Mouse (Mus musculus) MEL (cell line): ENCODE measurements around the gene Styk1. TPM values are rescaled to one million over a fixed set of nuclear protein-coding genes. Genes with fewer than 3 reads are reported as not detected.
A peak's percentile ranks its signal among the peaks of the same experiment; 100 is the strongest.

ENCODE experiments used
- DNase-seq: peaks from one replicate; pipeline ENCODE4 v3.0.0; 2011; ENCODE audit warnings: low read depth, low spot score
- H3K27ac ChIP-seq: 2 replicates; pipeline ENCODE4 v1.5.1; 2012; ENCODE audit warnings: low read depth, mild to moderate bottlenecking, control low read depth, low read length, moderate library complexity; ENCODE audit not compliant: control insufficient read depth
- H3K27me3 ChIP-seq, 2 experiments: fragments of 150-350 bp in 1 of 2; sonication (generic) in 1 of 2; 2 replicates each; pipeline ENCODE4 v1.6.1; 2012; ENCODE audit warnings: low read length in 2 of 2, mild to moderate bottlenecking in 2 of 2, improper control_type of control experiment in 1 of 2, moderate library complexity in 1 of 2; ENCODE audit not compliant: insufficient read depth in 2 of 2, control insufficient read depth in 1 of 2
- H3K36me3 ChIP-seq, 2 experiments: 2 replicates each; pipeline ENCODE4 v1.6.1; 2012 to 2014; ENCODE audit warnings: low read length in 2 of 2, improper control_type of control experiment in 1 of 2, inconsistent platforms in 1 of 2, mild to moderate bottlenecking in 1 of 2; ENCODE audit not compliant: insufficient read depth in 2 of 2, control insufficient read depth in 1 of 2
- H3K4me1 ChIP-seq, 2 experiments: fragments of 150-350 bp in 1 of 2; sonication (generic) in 1 of 2; 2 replicates each; pipeline ENCODE4 v1.6.1; 2012; ENCODE audit warnings: low read length in 2 of 2, improper control_type of control experiment in 1 of 2, mild to moderate bottlenecking in 1 of 2; ENCODE audit not compliant: insufficient read depth in 2 of 2, control insufficient read depth in 1 of 2
- H3K4me3 ChIP-seq, 2 experiments: fragments of 150-350 bp in 1 of 2; sonication (generic) in 1 of 2; 2 replicates each; pipeline ENCODE4 v1.5.1; 2012; ENCODE audit warnings: low read depth in 2 of 2, low read length in 2 of 2, mild to moderate bottlenecking in 2 of 2, moderate library complexity in 2 of 2, control low read depth in 1 of 2, improper control_type of control experiment in 1 of 2; ENCODE audit not compliant: control insufficient read depth in 1 of 2, insufficient read depth in 1 of 2
- H3K79me2 ChIP-seq: 2 replicates; pipeline ENCODE4 v1.6.1; 2012; ENCODE audit warnings: mild to moderate bottlenecking, low read length, moderate library complexity; ENCODE audit not compliant: control insufficient read depth, poor library complexity, insufficient read depth
- H3K9ac ChIP-seq: 2 replicates; pipeline ENCODE4 v1.6.1; 2012; ENCODE audit warnings: low read depth, mild to moderate bottlenecking, control low read depth, low read length, moderate library complexity; ENCODE audit not compliant: control insufficient read depth, poor library complexity, severe bottlenecking
- H3K9me3 ChIP-seq: fragments of 150-350 bp; sonication (generic); replicated peaks from 2 replicates; pipeline ENCODE4 v1.6.1; 2012; ENCODE audit warnings: mild to moderate bottlenecking, low read length, improper control_type of control experiment, moderate library complexity; ENCODE audit not compliant: insufficient read depth
- BHLHE40 ChIP-seq: IDR thresholded peaks from 2 replicates; pipeline ENCODE4 v1.6.1; 2012; ENCODE audit warnings: low read depth, mild to moderate bottlenecking, inconsistent platforms, low read length, improper control_type of control experiment, borderline replicate concordance
- EP300 ChIP-seq, 2 experiments: IDR thresholded peaks; 2 replicates each; pipeline ENCODE4 v1.6.1; 2011; ENCODE audit warnings: improper control_type of control experiment in 2 of 2, low read length in 2 of 2, low read depth in 1 of 2, mild to moderate bottlenecking in 1 of 2
- ETS1 ChIP-seq: IDR thresholded peaks from 2 replicates; pipeline ENCODE4 v1.6.1; 2012; ENCODE audit warnings: low read depth, mild to moderate bottlenecking, inconsistent platforms, low read length, improper control_type of control experiment, moderate library complexity
- GATA1 ChIP-seq: IDR thresholded peaks from 2 replicates; pipeline ENCODE4 v1.6.1; 2011; ENCODE audit warnings: low read depth, low read length, improper control_type of control experiment
- HCFC1 ChIP-seq: IDR thresholded peaks from 2 replicates; pipeline ENCODE4 v1.6.1; 2012; ENCODE audit warnings: low read depth, mild to moderate bottlenecking, inconsistent platforms, low read length, improper control_type of control experiment, moderate library complexity
- JUND ChIP-seq: IDR thresholded peaks from 2 replicates; pipeline ENCODE4 v1.6.1; 2011; ENCODE audit warnings: low read depth, mild to moderate bottlenecking, improper control_type of control experiment, low read length
- KAT2A ChIP-seq: conservative IDR thresholded peaks from 2 replicates; pipeline ENCODE4 v1.6.1; 2012; ENCODE audit warnings: low read depth, low read length, improper control_type of control experiment, inconsistent platforms
- MAFK ChIP-seq: IDR thresholded peaks from 2 replicates; pipeline ENCODE4 v1.6.1; 2011; ENCODE audit warnings: low read depth, mild to moderate bottlenecking, low read length, improper control_type of control experiment, borderline replicate concordance
- MAX ChIP-seq: IDR thresholded peaks from 2 replicates; pipeline ENCODE4 v1.6.1; 2011; ENCODE audit warnings: low read length, improper control_type of control experiment
- MAZ ChIP-seq: IDR thresholded peaks from 2 replicates; pipeline ENCODE4 v1.6.1; 2012; ENCODE audit warnings: low read depth, mild to moderate bottlenecking, inconsistent platforms, low read length, improper control_type of control experiment
- MEF2A ChIP-seq: IDR thresholded peaks from 2 replicates; pipeline ENCODE4 v1.6.1; 2014; ENCODE audit warnings: low read depth, mild to moderate bottlenecking, inconsistent platforms, low read length, improper control_type of control experiment; ENCODE audit not compliant: poor library complexity, insufficient replicate concordance, severe bottlenecking; ENCODE audit errors: extremely low read depth
- MXI1 ChIP-seq: IDR thresholded peaks from 2 replicates; pipeline ENCODE4 v1.6.1; 2011; ENCODE audit warnings: mild to moderate bottlenecking, low read depth, low read length, improper control_type of control experiment
- NRF1 ChIP-seq: IDR thresholded peaks from 2 replicates; pipeline ENCODE4 v1.6.1; 2014; ENCODE audit warnings: low read depth, mild to moderate bottlenecking, inconsistent platforms, low read length, improper control_type of control experiment, moderate library complexity; ENCODE audit not compliant: poor library complexity, insufficient read depth, severe bottlenecking
- POLR2AphosphoS2 ChIP-seq: IDR thresholded peaks from 2 replicates; pipeline ENCODE4 v1.6.1; 2011; ENCODE audit warnings: low read length, improper control_type of control experiment
- POLR2AphosphoS5 ChIP-seq: IDR thresholded peaks from 2 replicates; pipeline ENCODE4 v1.6.1; 2012; ENCODE audit warnings: low read depth, borderline replicate concordance, mild to moderate bottlenecking, inconsistent platforms, low read length, moderate library complexity, mixed read lengths
- RCOR1 ChIP-seq: IDR thresholded peaks from 2 replicates; pipeline ENCODE4 v1.6.1; 2012; ENCODE audit warnings: low read depth, mild to moderate bottlenecking, inconsistent platforms, low read length, improper control_type of control experiment
- TAL1 ChIP-seq: IDR thresholded peaks from 2 replicates; pipeline ENCODE4 v1.6.1; 2012; ENCODE audit warnings: mild to moderate bottlenecking, inconsistent platforms, low read length, moderate library complexity, mixed read lengths
- TBP ChIP-seq: IDR thresholded peaks from 2 replicates; pipeline ENCODE4 v1.8.0; 2011; ENCODE audit warnings: low read depth, low read length, improper control_type of control experiment
- TCF12 ChIP-seq: IDR thresholded peaks from 2 replicates; pipeline ENCODE4 v1.6.1; 2014; ENCODE audit warnings: low read depth, mild to moderate bottlenecking, inconsistent platforms, low read length, improper control_type of control experiment, moderate library complexity
- USF1 ChIP-seq: IDR thresholded peaks from 2 replicates; pipeline ENCODE4 v1.6.1; 2014; ENCODE audit warnings: low read depth, mild to moderate bottlenecking, inconsistent platforms, low read length, improper control_type of control experiment, moderate library complexity
- USF2 ChIP-seq, 2 experiments: IDR thresholded peaks; 2 replicates each; pipeline ENCODE4 v1.6.1; 2011 to 2012; ENCODE audit warnings: improper control_type of control experiment in 2 of 2, low read length in 2 of 2, borderline replicate concordance in 1 of 2, inconsistent platforms in 1 of 2, low read depth in 1 of 2, mild to moderate bottlenecking in 1 of 2; ENCODE audit not compliant: insufficient read depth in 1 of 2
- ZKSCAN1 ChIP-seq: IDR thresholded peaks from 2 replicates; pipeline ENCODE4 v1.6.1; 2012; ENCODE audit warnings: low read depth, mild to moderate bottlenecking, inconsistent platforms, low read length, improper control_type of control experiment, moderate library complexity
- ZNF384 ChIP-seq: IDR thresholded peaks from 2 replicates; pipeline ENCODE4 v1.6.1; 2012; ENCODE audit warnings: low read depth, mild to moderate bottlenecking, inconsistent platforms, low read length, improper control_type of control experiment
- polyA plus RNA-seq, 2 experiments: library from polyadenylated mRNA; stranded (reverse) in 1 of 2; unstranded in 1 of 2; fragments of >175 nt in 1 of 2; fragments of >200 nt in 1 of 2; gene quantifications; 2 replicates each; pipeline versions ENCODE4 v1.2.1 to v1.2.4; 2012; ENCODE audit warnings: low replicate concordance in 2 of 2, low read depth in 1 of 2; ENCODE audit not compliant: insufficient read length in 2 of 2, insufficient read depth in 1 of 2, missing spikeins in 1 of 2
- total RNA-seq: library from RNA; depleted of rRNA; stranded (reverse); fragments of 300-350 nt; gene quantifications from 2 replicates; pipeline ENCODE4 v1.2.3, GENCODE M21; 2012

Styk1 gene
- total and polyA plus RNA-seq, 3 experiments, result 0.11 to 0.12 TPM; not detected in 1

- peak; percentile 36 to 66; a peak in 3 of 4 replicates for TF ChIP-seq EP300 (IDR thresholded peaks at IDR 0.05; ENCODE audit: low read depth in 1 of 2, low read length in 2 of 2)
- TF ChIP-seq MAX, result no peak
- peak; percentile 37; the same call in 1 of the 2 replicates for TF ChIP-seq GATA1
- no peak for TF ChIP-seq POLR2AphosphoS5
- peak; percentile 85; the same call in 1 of the 2 replicates for TF ChIP-seq USF1
- TF ChIP-seq TAL1, result peak; percentile 46; the same call in 1 of the 2 replicates
- TF ChIP-seq ETS1, result peak; percentile 82
- TF ChIP-seq TCF12, result peak; percentile 65; the same call in 1 of the 2 replicates
- TF ChIP-seq MEF2A, result 0 out of 2 replicates have a peak, but pooled peaks have one; percentile 19
- TF ChIP-seq BHLHE40, result peak; percentile 83
- TF ChIP-seq USF2 (IDR thresholded peaks at IDR 0.05; ENCODE audit: borderline replicate concordance in 1 of 2, insufficient read depth in 1 of 2, low read depth in 1 of 2, low read length in 2 of 2), result 0 out of 4 replicates have a peak, but pooled peaks of 1 of the 2 experiments have one; percentile 30
- peak; percentile 16; the same call in 1 of the 2 replicates for TF ChIP-seq RCOR1
- no peak for TF ChIP-seq MAFK
- TF ChIP-seq MXI1, result peak; percentile 31; the same call in 1 of the 2 replicates
- TF ChIP-seq, all 39 proteins: peak for 11
- no peaks in the 10 kb centered on the region for H3K27me3 ChIP-seq
- peaks cover 65% of the 10 kb centered on the region for H3K79me2 ChIP-seq
- H3K36me3 ChIP-seq, result peaks cover 60 to 64% of the 10 kb centered on the region in 2 experiments
- H3K9me3 ChIP-seq, result no peaks in the 10 kb centered on the region
- 0 out of 2 replicates have a peak overlapping the region, but pooled peaks have one; percentile 12 for H3K27ac ChIP-seq
- peak; percentile 51 for DNase-seq
- H3K9ac ChIP-seq, result no peak overlapping the region
- no peak overlapping the region for H3K4me3 ChIP-seq
- H3K4me1 ChIP-seq, result peaks cover 19 to 25% of the 10 kb centered on the region in 2 experiments
These were observed 25.5 kb upstream of the Styk1 start for GRCm38 (mm10) chr6:131378858-131379428.

- Histone ChIP-seq H3K27me3 (no peaks in the 10 kb centered on the region), H3K4me1 (peaks cover 13 to 21% of the 10 kb centered on the region in 2 experiments), H3K9ac (no peak overlapping the region), H3K27ac (no peak overlapping the region), H3K9me3 (no peaks in the 10 kb centered on the region), H3K79me2 (peaks cover 50% of the 10 kb centered on the region), H3K4me3 (no peak overlapping the region), H3K36me3 (peaks cover 57 to 60% of the 10 kb centered on the region in 2 experiments)
- TF ChIP-seq TBP (no peak), BHLHE40 (no peak), POLR2AphosphoS2 (no peak), KAT2A (no peak), POLR2AphosphoS5 (no peak), USF2 (IDR thresholded peaks at IDR 0.05; ENCODE audit: borderline replicate concordance in 1 of 2, insufficient read depth in 1 of 2, low read depth in 1 of 2, low read length in 2 of 2) (no peak), HCFC1 (no peak), MAZ (no peak), NRF1 (no peak), ETS1 (no peak), ZKSCAN1 (no peak), JUND (no peak), ZNF384 (no peak)
- no peak for DNase-seq
These were observed 24.0 kb upstream of the Styk1 start for GRCm38 (mm10) chr6:131377378-131377777.
